Mouse (Mus musculus): Measurements from ENCODE around the gene D1Ertd622e. TPM values are rescaled to one million over a fixed set of nuclear protein-coding genes. Genes with fewer than 3 reads are reported as not detected.

D1Ertd622e gene
- total RNA-seq, 2 experiments from 2014 or later, result 11.5 to 18.3 TPM

DNA sequence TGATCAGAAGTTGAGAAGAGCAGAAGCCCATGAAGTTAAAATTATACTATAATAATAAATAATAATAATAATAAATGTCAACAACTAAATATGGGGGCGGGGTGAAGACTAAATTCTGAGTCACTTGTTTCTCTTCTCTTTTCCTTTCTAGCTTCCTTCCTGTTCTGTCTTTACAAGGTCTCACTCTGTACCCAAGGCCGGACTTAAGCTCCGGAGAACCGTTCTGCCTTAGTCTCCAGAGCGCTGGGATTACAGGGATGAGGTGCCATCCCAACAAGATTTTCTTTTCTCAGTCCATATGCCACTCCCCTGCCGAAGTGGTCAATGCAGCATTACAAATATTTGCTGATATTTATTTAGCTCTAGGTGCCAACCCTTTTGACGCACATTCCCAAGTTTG, 450 bp upstream of the D1Ertd622e start:
- peak overlapping the region; percentile 83 for H3K4me3 ChIP-seq
- no peak for TF ChIP-seq CTCF (IDR thresholded peaks at IDR 0.05)
- intact Hi-C loops (cut with DNase I), result loop anchor here (5.0 kb wide), 2 partner anchors 35 to 110 kb away; partner anchors contain the start of genes Gin1 and Ppip5k2
- H3K27ac ChIP-seq, result peak overlapping the region; percentile 97
- no peak for DNase-seq

DNA sequence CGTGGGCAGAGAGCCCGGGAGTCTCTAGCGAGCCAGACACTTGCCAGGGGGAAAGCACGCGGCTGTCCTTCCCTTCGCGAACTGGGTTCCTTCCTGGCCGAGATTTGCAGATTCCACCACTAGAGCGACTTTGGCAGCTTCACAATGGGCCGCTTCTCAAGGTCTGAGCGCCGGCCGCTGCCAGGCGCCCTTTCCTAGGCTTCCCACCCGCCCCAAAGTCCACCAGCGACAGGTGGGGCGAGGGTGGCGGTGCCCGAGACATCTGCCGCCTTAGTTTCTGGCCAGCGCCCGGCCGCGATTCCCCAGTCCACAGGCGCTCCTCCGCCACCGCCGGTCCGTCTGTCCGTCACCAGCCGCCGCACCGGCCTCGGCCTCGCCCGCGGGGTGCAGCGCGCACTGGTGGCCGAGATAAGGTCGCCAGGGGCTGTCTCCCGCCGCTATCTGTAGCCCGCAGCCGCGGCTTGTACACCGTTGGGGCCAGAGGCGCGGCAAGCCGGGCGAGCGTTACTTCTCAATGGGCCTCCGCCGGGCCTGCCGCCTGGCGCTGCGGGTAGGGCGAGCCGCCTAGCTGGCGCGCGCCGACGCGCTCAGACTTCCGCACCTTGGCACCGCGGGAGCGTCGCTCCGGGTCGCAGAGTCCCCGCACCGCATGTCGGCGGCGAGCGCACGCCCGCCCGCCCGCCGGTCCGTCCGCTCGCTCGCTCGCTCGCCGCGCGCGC, 1.0 kb downstream of the D1Ertd622e start:
- peak overlapping the region; percentile 83 for H3K4me3 ChIP-seq
- peak; percentile 85 for DNase-seq
- intact Hi-C loops (cut with DNase I), result loop anchor here (5.0 kb wide), 2 partner anchors 34 to 111 kb away; partner anchors contain the start of genes Gin1 and Ppip5k2
- peak; percentile 40 for TF ChIP-seq CTCF (IDR thresholded peaks at IDR 0.05)
- H3K27ac ChIP-seq, result peak overlapping the region; percentile 97

DNA sequence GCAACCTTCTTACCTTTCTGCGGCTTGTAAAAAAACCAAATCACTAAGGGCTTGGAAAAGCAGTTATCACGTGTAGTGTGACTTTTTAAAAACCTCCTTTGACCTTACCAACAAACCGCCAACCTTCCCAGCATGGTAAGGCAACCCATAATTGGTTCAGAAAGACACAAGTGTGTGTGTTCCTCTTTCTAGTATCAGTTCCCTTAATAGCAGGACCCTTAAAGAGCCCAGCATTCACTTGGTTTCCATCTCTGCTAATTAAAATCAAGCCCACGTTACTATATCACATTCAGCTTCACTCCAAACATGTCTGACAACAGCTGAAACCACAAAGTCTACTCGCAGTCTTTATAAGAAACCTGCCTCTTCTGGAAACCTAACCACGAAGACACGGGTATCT, 2.5 kb downstream of the D1Ertd622e start:
- intact Hi-C loops (cut with DNase I), result loop anchor here (10.0 kb wide), 1 partner anchor 435 kb away; the partner anchor contains the start of gene Pam
- TF ChIP-seq CTCF (IDR thresholded peaks at IDR 0.05), result no peak
- no peak for DNase-seq
- peak overlapping the region; percentile 97 for H3K27ac ChIP-seq
- H3K4me3 ChIP-seq, result peak overlapping the region; percentile 83

DNA sequence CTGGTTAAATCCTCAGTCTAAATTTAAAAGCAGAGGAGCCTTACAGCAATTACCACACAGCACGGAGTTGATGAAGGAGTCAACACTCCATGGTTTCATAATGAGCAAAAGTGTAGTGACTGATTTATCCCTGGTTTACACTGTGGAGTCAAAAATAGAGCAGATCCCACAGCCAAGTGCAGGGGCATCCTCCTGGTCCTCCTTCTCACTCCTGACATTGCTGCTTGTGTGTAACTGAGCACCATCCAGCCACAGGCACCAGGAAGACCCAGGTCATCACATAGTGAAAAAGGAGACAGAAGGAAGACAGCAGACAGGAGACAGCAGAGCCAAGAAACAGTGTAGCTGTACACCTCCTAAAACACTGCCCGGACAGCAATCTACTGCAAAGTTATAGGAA, 4.1 kb downstream of the D1Ertd622e start:
- peak overlapping the region; percentile 9; the same call in 1 of the 2 replicates for H3K4me3 ChIP-seq
- DNase-seq, result peak; percentile 68
- TF ChIP-seq CTCF (IDR thresholded peaks at IDR 0.05), result no peak
- peak overlapping the region; percentile 97 for H3K27ac ChIP-seq
- intact Hi-C loops (cut with DNase I), result loop anchor here (10.0 kb wide), 1 partner anchor 437 kb away; the partner anchor contains the start of gene Pam

- H3K4me3 ChIP-seq, result peak overlapping the region; percentile 9; the same call in 1 of the 2 replicates
- intact Hi-C loops (cut with DNase I), result loop anchor here (10.0 kb wide), 1 partner anchor 438 kb away; the partner anchor contains the start of gene Pam
- peak overlapping the region; percentile 97 for H3K27ac ChIP-seq
- DNase-seq, result no peak
- TF ChIP-seq CTCF (IDR thresholded peaks at IDR 0.05), result no peak
Measured at GRCm38 (mm10) chr1:97657201-97657600, 4.7 kb downstream of the D1Ertd622e start.

GRCm38 (mm10) chr1:97654397-97654975, 7.4 kb downstream of the D1Ertd622e start:
- DNase-seq, result no peak
- TF ChIP-seq CTCF (IDR thresholded peaks at IDR 0.05), result no peak
- Histone ChIP-seq H3K27ac (peak overlapping the region; percentile 97; the same call in 1 of the 2 replicates), H3K4me3 (no peak overlapping the region)
- intact Hi-C loops (cut with DNase I), result loop anchor here (10.0 kb wide), 1 partner anchor 440 kb away; the partner anchor contains the start of gene Pam

DNA sequence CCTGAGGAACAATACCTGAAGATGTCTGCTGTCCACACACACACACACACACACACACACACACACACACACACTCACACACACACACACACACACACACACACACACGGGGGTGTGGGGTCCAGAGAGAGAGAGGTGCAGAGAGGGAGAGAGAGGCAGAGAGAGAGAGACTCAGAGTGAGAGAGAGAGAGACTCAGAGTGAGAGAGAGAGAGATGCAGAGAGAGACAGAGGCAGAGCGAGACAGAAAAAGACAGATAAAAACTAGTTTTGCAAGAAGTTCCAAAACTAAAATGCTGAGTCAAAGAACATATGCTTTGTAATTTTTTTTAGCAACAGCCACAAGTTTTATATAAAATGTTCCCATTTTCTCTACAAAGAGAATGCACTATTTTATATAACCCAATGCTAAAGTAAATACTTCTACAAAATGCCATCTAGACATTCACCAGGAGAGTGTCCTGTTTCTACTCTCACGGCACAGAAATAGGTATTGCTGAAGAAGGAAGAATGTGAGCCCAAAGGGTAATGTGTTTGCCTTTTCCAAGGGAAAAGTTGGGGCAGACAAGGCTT, 11.2 kb downstream of the D1Ertd622e start:
- intact Hi-C loops (cut with DNase I), result loop anchor here (10.0 kb wide), 1 partner anchor 444 kb away; the partner anchor contains the start of gene Pam
- Histone ChIP-seq H3K27ac (peak overlapping the region; percentile 91), H3K4me3 (peak overlapping the region; percentile 46)
- no peak for DNase-seq
- TF ChIP-seq CTCF (IDR thresholded peaks at IDR 0.05), result no peak

GRCm38 (mm10) chr1:97650072-97650471, 11.8 kb downstream of the D1Ertd622e start:
- peak overlapping the region; percentile 91 for H3K27ac ChIP-seq
- intact Hi-C loops (cut with DNase I), result loop anchor here (10.0 kb wide), 1 partner anchor 445 kb away; the partner anchor contains the start of gene Pam
- TF ChIP-seq CTCF (IDR thresholded peaks at IDR 0.05), result no peak
- H3K4me3 ChIP-seq, result peak overlapping the region; percentile 46
- peak; percentile 46 for DNase-seq

GRCm38 (mm10) chr1:97647037-97647436, 14.8 kb downstream of the D1Ertd622e start:
- peak; percentile 44 for TF ChIP-seq CTCF (IDR thresholded peaks at IDR 0.05)
- Histone ChIP-seq H3K4me3 (no peak overlapping the region), H3K27ac (no peak overlapping the region)
- no peak for DNase-seq
- intact Hi-C loops (cut with DNase I), result no loop called here

GRCm38 (mm10) chr1:97634104-97634503, 27.8 kb downstream of the D1Ertd622e start:
- TF ChIP-seq CTCF (IDR thresholded peaks at IDR 0.05), result no peak

GRCm38 (mm10) chr1:97632545-97633256, 29.2 kb downstream of the D1Ertd622e start:
- intact Hi-C loops (cut with DNase I), result no loop called here
- Histone ChIP-seq H3K4me3 (no peak overlapping the region), H3K27ac (peak overlapping the region; percentile 35; the same call in 1 of the 2 replicates)
- TF ChIP-seq CTCF (IDR thresholded peaks at IDR 0.05), result no peak
- DNase-seq, result no peak

More at GRCm38 (mm10) chr1:97634104-97634503, 27.8 kb downstream of the D1Ertd622e start:
- intact Hi-C loops (cut with DNase I), result no loop called here
- DNase-seq, result peak; percentile 62
- Histone ChIP-seq H3K4me3 (no peak overlapping the region), H3K27ac (peak overlapping the region; percentile 44; the same call in 1 of the 2 replicates)
